Mouse (Mus musculus): ENCODE results near the gene Rrnad1.
"Not testable (repeated sequence)": the region's sequence is repeated elsewhere in the genome, so short reads cannot be mapped to it uniquely, and the experiment has no call there.

The Rrnad1 gene

DNA sequence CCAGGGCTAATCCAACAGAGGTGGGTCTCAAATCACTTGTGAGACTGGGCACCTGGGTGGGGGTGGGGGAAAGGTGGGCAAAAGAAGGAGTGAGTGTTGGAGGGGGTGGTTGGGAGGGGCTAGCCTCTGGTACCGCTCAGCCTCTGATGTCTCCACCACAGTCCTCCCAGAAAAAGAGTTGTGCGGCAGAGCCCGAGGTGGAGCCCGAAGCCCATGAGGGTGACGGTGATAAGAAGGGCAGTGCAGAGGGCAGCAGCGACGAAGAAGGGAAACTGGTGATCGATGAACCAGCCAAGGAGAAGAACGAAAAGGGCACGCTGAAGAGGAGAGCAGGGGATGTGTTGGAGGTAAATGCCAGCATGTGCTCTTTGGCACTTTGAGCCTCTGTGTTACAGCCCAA, 16.6 kb downstream of the Rrnad1 start:
- no peak for DNase-seq (ENCODE audit: low spot score)

DNA sequence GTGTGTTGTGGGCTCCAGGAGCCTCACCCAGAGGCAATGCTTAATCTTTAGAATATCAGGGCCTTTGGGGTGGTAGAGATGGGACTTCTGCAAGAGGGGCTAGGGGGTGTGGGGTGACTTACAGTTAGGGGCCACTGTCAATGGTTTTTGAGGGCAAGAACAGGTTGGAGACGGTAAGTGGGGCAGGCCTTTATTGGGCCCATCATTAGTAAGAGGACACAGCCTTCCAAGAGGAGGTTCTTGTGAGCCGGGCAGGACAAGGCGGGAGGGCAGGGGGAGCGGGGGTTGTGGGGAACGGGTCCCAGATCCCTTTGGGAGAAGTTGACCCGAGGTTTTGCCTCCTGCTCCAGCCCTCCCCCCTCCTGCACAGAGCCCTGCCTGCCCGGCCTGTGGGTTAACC, 17.0 kb downstream of the Rrnad1 start:
- no peak for DNase-seq (ENCODE audit: low spot score)

DNA sequence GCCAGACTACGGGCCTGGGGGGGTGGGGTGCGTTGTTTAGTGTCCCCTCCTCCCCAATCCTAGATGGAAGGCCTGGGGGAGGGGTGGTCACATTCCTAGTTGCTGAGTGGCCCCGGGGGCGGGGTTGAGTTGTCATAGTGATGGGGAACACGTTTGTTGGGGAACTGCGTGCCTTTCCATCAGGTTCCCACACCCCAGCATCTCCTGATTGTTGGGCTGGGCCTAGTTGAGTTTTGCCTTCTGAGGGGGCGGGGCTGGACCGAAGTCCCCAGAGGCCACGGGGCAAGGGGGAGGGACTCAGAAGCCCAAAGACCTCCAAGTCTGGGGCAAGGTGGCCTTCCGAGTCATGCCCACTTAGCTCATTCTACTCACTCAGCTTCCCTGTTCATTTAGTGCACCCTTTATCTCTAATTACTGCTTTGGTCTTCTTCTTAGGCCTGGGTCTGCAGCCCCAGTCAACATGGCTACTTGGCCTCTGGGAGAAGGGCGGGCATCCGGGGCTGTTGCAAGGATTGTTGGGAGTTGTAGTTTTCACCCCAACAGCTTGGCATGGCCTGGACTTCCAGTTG, 19.9 kb downstream of the Rrnad1 start:
- DNase-seq (ENCODE audit: low spot score) = peak; percentile 80

DNA sequence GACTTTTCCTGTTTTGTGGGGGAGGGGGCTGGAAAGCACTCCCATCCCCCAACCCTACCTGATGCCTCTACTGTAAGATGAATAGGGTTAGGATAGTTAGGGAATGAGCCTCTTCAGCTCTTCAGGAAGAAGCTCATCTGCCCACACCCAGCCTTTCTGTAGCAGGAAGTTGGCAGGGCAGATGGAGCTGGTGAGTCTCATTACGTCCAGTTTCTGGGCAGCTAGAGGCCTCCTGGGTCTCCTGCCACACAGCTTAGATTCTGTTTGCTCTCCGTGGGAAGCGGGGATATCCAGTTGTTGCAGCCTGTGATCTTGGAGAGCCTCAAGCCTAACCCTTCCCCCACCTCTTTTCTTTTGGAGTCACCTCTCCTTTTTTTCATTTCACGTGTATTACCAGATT, 20.6 kb downstream of the Rrnad1 start:
- no peak for DNase-seq (ENCODE audit: low spot score)

DNA sequence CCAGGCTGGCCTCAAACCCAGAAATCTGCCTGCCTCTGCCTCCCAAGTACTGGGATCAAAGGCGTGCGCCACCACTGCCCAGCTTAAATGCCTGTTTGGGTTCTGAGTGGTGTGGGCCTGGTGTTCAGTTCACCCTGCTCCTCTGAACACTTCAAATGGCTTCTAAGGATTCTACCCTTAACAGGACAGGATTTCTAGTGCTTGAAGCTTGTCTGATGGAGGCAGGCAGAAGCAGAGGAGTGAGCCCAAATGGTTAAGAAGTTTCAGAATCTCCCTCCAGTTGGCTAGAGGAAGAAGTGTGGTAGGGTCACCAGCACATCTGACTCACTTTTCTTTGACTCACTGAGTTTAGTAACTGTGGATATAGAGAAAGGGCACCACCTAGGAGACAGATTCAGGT, 21.1 kb downstream of the Rrnad1 start:
- no peak for DNase-seq (ENCODE audit: low spot score)

DNA sequence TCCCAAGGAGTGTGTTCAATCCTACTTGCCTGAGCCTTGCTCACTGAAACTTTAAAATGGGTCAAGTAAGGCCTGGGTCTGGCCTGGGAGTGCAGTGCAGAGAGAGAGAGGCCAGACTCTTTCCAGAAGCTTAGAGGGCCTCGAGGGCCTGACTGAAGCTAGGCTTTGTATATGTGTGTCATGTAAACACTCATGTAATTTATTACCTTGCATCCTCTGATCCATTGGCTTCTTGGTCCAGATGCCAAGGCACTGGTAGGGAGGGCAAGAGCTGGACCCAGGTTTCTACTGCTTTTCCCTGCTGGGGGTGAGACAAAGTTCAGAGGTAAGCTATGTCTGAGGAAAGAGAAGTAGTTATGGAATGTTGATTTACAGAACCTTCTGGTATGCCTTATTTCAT, 22.6 kb downstream of the Rrnad1 start:
- DNase-seq (ENCODE audit: low spot score) = no peak

DNA sequence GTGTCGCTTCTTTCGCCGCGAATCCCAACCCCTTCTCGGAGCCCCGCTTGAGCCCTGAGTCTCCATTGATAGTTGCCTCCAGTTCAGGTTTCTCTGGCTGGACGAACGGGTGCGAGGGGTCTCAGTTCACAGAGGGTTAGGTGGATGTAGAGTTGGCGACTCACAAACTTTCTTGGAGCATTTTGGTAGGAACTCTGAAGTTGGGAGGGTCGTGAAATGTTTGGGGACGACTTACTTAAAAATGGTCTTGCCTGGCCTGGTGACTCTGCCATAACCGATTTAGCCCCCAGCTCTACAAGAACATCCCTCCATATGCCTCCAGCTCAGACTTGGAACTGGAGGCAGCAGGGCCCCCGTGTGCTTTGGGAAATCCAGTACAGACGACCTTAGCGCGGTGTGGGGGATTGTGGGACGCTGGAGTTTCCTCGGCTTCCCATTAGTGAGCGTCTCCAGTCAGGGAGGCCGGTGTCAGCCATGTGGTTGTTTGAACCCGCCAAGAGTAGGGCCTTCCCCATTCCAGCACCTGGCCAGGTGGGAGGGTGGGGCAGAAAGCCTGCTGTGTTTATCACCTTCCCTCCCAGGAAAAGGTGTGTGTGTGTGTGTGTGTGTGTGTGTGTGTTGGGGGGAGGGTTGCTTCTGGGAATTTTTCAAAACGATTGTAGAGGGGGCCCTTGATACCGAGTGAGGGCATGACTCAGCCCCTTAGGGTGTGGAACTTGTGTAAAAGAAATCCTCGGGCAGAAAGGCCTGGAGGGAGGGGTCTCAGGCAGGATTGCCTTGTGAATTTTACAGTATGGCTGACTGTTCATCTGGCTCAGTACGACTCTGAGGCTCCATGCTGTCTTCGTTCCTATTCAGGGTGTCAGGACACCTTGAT, 23.3 kb downstream of the Rrnad1 start:
- peak; percentile 46 for DNase-seq (ENCODE audit: low spot score)

DNA sequence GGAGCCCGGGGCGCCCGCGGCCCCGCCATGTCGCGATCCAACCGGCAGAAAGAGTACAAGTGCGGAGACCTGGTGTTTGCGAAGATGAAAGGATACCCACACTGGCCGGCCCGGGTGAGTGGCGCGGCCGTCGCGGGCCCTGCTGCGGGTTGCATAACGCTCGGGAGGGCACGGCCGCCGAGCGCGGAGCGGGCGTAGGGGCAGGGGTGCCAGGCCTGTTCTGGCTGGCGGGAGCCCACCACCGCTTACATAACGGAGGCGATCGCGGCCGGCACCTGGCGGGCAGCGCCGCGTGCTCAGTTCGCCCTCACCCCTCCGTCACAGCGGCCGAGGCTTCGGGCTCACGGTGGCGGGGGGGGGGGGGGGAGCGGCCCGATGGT, 23.9 kb downstream of the Rrnad1 start:
- peak; percentile 75 for DNase-seq (ENCODE audit: low spot score)

DNA sequence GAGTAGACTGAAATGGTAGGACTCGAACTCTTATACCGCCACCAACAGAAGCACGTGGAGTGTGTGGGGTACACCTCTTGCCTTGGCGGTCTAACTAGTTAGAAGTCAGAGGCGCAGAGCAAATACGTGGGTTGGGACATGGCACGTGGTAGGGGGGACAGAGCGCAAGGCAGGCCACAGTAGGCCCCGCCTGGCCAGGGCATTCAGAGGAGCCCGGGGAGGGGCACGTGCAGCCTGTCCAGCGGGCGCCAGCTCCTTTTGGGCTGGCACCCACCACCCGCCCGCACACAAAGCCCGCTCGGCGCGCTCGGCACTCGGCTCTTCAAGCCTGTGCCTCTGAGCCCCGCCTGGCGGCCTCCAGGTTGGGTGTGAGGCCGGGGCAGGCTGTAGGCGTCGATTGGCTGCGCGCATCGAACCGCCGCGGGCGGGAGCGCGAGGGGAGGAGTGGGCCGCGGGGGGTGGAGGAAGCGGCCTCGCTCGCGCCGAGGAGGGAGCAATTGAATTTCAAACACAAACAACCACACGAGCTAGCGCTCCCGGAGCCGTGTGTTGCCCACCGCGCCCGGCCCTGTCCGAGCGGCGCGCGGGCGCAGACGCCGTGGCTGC, 24.5 kb downstream of the Rrnad1 start, which contains the start of gene Hdgf:
Gene Hdgf, plus strand, starts transcription at position 442 of the 606 bp plus-strand sequence.
- DNase-seq (ENCODE audit: low spot score) = peak; percentile 96

DNA sequence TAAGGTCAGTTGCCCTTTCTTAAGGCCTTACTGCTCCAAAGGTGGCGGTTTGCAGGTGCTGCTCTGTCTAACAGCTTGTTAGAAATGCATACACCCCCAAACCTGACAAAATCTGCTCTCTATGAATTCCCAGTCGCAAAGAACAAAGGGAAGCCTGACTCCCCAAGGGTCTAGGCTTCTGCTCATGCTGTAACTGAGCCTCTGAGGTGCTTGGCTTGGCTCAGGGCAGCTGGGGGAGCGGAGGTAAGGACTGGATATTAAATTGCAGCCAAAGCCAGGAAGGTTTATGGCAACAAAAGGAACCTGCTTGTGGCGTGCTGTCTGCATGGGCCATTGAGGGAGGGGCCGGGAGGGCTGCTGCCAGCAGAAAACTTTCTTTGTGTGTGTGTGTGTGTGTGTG, 26.7 kb downstream of the Rrnad1 start:
- DNase-seq (ENCODE audit: low spot score) = no peak

DNA sequence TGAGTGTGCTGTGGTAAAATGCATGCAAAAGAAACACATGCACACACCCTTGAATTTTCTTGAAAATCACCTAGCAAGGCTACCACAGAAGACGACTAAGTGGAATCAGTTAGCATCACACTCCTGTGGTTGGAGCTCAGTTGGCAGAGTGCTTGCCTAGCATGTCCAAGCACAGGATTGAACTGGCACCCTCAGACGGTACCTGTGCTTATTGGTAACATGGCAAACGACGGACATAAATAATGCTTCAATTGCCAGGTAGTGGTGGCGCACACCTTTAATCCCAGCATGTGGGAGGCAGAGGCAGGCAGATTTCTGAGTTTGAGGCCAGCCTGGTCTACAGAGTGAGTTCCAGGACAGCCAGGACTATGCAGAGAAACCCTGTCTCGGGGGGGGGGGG, 28.6 kb downstream of the Rrnad1 start:
- DNase-seq (ENCODE audit: low spot score) = not testable (repeated sequence)

DNA sequence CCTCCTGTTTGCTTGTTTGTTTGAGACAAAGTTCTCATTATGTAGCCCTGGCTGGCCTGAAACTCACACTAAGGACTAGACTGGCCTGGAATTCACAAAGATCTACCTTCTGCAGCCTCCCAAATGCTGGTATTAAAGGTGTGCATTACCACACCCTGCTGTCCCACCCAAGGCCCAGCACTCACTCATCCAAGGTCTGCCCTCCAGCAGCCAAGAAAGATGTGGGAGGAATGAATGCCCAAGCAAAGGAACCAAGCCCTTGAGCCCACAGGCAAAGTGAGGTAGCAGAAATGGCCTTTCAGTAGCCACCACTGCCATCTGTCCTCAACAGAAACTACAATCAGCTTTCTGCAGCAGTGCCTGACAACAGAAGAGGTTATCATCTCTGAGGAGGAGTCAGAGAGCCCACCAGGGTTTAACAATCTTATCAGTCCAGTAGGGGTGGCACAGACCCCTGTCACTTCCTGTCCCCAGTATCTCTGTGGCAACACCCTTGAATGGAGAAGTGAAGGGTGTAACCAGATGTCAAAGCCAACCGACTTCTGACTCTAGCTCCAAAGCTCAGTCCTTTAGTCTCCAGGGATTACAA, 29.4 kb downstream of the Rrnad1 start:
- DNase-seq (ENCODE audit: low spot score) = no peak

DNA sequence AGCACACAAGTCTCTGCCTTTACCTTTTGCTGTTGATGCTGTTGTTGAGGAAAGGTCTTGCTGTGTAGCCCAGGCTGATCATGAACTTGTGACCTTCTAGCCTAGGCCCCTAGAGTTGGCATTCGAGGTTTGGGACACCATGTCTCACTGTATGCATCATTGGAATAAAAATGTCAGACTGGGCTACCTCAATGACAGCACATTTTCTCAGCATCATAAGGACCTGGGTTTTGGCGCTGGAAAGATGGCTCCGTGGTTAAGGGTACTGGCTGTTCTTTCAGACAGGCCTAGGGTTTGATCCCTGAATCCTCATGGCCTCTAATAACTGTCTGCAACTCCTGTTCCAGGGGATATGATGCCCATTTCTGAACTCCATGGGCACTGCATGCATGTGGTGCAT, 30.7 kb downstream of the Rrnad1 start:
- no peak for DNase-seq (ENCODE audit: low spot score)

DNA sequence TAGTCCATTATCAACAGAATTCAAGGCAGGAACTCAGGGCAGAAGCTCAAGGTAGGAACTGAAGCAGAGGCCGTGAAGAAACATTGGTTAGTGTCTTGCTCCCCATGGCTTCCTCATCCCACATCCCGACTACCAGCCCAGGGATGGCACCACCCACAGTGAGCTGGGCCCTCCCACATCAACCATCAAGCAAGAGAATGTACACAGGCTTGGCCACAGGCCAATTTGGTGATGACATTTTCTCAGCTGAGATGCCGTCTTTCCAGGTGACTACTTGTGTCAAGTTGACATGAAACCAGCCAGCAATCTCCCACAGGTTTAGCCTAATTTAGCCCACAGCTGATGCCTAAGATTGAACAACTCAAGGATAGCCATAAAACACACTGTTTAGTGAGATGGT, 31.3 kb downstream of the Rrnad1 start:
- DNase-seq (ENCODE audit: low spot score) = no peak

DNA sequence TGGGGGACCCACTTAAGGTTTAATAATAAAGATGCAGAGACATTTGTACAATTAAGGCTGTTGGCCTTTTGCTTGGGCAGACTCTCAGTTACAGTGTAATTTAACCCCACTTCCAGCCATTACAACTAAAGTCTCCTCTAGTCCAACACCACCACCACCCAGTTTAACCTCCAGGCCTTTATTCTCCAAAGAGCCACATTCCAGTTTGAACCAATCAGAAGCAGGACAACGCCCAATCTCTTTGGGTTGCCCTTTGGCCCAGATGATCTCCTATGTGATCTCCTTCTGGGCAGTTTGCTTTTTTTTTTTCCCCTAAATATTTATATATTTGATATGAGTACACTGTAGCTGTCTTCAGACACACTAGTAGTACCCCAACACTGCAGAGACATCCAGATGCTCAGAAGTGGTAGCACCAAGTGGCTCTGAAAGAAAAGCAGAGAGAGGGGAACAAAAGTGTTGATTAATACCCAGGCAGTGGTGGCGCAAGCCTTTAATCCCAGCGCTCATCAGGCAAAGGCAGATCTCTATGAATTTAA, 37.1 kb downstream of the Rrnad1 start:
- no peak for DNase-seq (ENCODE audit: low spot score)

DNA sequence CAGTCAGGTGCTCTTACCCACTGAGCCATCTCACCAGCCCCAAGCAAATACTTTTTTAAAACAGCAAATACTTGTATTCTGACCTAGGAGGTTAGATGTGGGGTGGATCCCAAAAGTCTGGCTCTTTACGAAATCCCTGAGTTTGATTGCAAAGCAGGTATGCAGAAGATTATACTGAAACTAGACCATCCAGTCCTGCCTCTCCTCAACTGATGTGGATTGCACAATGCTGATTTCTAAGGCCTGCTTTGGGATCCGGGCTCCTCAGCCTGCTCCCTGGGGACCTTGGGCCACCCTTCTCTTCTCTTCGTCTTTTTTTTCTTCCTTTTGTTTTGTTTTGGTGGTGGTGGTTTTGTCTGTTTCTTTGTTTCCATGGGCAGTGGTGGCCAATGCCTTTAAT, 39.0 kb downstream of the Rrnad1 start:
- no peak for DNase-seq (ENCODE audit: low spot score)

DNA sequence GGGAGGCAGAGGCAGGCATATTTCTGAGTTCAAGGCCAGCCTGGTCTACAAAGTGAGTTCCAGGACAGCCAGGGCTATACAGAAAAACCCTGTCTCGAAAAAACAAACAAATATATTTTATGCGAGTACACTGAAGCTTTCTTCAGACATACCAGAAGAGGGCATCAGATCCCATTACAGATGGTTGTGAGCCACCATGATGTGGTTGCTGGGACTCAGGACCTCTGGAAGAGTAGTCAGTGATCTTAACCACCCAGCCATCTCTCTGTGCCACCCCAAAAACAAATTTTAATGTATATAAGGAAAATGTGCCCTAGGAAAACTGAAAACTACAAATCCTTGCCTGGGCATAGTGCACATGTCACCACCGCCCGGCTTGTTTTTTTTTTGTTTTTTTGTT, 43.1 kb downstream of the Rrnad1 start:
- DNase-seq (ENCODE audit: low spot score) = not testable (repeated sequence)

DNA sequence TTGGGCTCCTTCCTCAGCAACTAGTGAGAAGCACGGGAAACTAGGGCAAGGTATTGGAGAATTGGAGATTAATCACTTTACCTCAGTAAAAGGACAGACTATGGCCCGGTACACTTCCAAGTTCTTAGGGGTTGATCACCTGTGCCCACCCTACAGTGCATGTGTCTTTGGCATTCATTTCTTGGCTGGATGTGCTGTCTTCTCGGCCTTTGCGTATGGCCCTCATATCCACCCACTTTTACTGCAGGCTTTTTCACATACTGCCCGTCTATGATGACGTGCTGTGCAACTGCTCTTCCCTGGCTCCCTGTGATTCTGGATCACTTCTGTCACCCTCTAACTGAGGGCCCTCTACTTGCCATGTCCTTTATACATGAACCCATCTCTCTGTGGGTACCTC, 44.1 kb downstream of the Rrnad1 start:
- no peak for DNase-seq (ENCODE audit: low spot score)

DNA sequence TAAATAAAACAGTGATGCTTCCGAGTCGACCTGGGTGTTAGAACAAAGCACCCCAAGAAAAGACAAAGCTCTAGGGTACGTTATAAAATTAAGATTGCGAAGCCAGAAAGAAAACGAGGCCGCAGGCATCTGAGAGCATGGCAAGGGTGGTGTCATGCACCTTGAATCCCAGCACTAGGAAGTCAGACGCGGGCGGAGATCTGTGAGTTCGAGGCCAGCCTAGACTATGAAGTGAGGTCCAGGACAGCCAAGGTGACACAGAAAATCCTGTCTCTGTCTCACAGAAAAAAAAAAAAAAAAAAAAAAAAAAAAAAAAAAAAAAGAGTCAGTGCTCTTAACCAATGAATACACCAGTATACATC, 44.5 kb downstream of the Rrnad1 start:
- DNase-seq (ENCODE audit: low spot score) = no peak

DNA sequence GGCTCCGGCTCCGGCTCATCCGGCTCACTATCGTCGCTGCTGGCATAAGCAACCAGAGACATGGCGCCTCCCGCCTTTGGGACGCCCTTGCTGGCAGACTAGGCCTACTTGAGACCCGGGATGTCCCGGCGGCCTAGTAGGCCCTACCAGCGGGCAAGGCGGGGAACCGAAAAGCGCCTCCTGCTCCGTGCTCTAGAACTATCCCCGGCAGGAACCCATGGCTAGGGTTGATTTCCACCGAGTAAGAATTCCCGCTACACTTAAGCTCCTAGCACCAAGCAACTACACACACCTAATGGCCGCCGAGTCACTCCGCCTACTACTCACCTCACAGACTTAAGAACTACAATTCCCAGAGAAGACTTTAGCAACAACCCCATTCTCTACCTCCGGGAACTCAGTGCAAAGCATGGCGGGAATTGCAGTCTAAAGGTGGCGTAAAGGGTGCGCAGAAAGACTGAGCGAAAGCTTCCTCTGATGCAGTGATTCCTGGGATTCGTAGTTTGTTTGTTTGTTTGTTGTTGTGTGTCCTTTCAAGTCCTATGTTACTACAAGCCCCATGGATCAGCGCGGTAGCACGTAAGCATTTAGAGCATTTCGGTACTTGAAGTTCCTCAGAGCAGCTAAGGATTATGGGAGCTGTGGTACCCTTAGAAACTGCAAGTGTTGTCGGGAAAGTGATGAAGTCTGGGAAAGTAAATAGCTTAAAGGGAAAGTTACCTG, 45.1 kb downstream of the Rrnad1 start, which contains the start of gene Prcc:
Gene Prcc, minus strand, starts transcription at position 328 of the 723 bp plus-strand sequence.
- peak; percentile 96 for DNase-seq (ENCODE audit: low spot score)

DNA sequence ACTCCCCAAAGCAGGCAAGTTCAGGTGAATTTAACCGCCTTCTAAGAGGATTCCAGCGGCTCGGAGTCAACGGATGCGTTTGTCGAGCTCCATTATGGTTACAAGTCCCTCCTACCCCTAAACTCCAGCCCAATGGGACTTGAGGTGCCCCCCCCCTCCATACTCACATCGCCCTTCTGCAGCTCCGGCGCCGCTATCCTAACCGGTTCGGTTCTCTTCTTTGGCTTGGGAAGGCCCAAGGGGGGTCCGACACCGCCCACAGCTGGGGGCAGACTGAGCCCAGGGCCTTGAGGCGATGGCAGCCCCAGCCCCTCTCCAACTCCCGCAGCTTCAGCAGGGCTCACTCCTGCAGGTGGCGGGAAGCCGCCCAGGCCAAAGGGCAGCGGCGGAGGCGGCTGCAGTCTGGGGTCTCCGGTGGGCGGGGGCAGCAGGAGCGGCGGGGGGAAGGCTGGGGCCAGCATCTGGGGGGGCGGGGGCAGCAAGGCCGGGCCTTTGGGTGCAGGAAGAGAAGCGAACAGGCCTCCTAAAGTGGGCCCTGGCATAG, 45.7 kb downstream of the Rrnad1 start:
- peak; percentile 71 for DNase-seq (ENCODE audit: low spot score)

DNA sequence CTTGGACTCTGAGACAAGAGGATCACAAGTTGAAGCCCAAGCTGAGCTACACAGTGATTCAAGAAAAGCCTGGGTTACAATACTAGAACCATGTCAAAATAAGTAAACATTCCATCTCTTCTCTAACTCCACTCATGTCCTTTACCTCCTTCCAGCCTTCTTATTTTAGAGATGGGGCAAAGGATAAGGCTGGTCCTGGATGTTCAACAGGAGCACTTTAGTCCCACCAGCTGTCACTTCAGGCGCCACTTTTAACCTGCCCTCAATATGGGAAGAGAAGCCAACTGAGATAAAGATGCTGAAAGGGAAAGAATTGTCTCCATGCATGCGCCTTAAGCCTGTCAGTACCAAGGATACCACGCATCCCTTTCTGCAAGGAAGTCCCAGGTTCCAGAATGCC, 46.2 kb downstream of the Rrnad1 start:
- no peak for DNase-seq (ENCODE audit: low spot score)
